Mouse (Mus musculus): ENCODE measurements around the gene Pou2f3.

Gene Pou2f3

GRCm38 (mm10) chr9:43083441-43084055, 126.6 kb downstream of the Pou2f3 start:
- DNase-seq (ENCODE audit: low spot score in 2 of 2), result no peak

DNA sequence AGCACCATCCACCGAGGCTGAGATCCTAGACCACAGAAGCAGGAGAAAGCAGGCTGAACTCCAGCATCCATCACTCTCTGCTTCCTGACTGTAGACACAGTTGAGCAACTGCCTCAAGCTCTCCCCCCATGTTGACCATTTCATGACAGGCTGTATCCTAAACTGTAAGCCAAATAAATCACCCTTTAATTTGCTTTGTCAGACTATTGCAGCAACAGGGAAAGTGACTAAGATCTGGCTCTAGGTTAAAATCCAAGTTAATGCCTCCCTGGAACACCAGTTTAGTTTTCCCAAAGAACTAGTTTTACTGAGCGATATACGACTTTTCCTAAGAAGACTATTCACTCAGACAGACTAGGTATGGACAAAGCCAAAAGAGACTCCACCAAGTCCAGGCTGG, 131.5 kb downstream of the Pou2f3 start:
- no peak for DNase-seq (ENCODE audit: low spot score in 2 of 2)

- DNase-seq (ENCODE audit: low spot score in 2 of 2), result no peak
These were observed 134.0 kb downstream of the Pou2f3 start for GRCm38 (mm10) chr9:43076163-43076562.

GRCm38 (mm10) chr9:43074611-43075010, 135.6 kb downstream of the Pou2f3 start:
- DNase-seq (ENCODE audit: low spot score in 2 of 2), result no peak
